Mouse (Mus musculus) B cell, adult 67 days (primary cell): ENCODE results near the gene Usp31. TPM values are rescaled to one million over a fixed set of nuclear protein-coding genes. Genes with fewer than 3 reads are reported as not detected.

ENCODE experiments used
- total RNA-seq, 2 experiments: library from RNA; stranded (reverse); gene quantifications; 4 replicates each; pipeline ENCODE4 v1.2.4; 2023

Gene Usp31
- total RNA-seq, result 10 to 100 TPM; 11.0 to 13.4 TPM

DNA sequence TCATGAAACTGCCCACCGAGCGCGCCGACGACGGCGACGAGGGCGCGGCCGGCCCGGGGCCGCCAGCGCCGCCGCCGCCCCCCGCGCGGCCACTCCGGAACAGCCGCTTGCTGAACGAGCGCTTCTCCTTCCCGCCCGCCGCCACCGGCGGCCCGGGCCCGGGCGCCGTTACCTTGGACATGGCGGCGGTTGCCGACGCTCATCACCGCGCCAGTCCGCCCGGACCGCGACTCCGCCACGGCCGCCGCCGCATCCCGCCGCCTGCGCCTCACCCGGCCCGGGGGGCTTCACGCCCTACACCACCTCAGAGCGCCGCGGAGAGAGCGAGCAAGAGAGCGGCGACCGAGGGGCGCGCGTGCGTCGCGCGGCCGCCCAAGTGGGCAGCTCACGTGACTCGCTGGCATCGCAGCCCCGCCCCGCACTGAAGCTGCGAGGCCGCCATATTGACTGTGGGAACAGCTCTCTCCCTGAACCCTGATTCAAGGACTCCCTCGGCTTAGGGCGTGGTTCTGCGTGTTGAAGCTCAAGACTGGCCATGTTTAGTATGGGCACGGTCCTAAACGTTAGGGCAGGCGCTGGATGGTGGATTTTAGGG is at the start of gene Usp31:
TSS of gene Usp31 (minus strand) at position 181 of the 595 bp plus-strand sequence.

DNA sequence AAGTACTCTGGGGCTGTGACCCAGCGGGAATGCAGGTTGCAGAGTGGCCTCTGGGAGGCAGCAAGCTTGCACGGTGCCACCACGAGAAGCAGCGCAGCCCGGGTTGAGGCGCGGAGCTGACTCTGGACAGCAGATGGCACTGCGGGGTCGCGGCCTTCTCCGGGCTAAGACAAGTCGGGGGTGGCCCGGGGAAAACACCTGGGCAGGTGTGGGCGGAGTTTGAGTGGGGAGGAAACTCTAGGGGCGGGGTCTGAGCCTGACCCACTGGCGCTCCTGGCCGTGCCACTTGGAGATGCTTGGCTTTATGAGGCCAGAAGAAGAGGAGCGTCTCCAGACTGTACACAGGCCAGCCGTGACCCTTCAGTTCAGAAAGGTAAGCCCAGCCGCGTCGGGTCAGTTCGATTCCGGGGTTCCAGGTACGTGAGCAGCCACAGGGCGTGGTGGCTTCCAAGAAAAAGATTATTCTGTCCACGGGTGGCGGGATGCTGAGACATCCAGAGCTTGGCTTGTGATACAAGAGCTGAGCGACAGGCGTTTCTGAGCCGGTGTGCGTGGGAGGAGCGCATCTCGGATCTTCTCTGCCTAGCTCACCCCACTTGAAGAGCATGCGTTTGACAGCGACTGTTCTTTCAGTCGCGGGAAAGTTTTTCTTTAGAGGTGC is 27.2 kb upstream of the Usp31 start, which contains the start of gene Scnn1g:
TSS of gene Scnn1g (plus strand) at position 309 of the 661 bp plus-strand sequence.

Other genes starting within 250 kb of the Usp31 start
- gene Scnn1g, start 27.2 kb upstream of the Usp31 start, total RNA-seq, result not detected
- not detected for gene Scnn1b, start 157.8 kb upstream of the Usp31 start, total RNA-seq